Mouse (Mus musculus): ENCODE data around the gene Rbbp6. TPM values are rescaled to one million over a fixed set of nuclear protein-coding genes. Genes with fewer than 3 reads are reported as not detected.

Gene Rbbp6
- 153 TPM for polyA plus RNA-seq (2014; fragmentation: Illumina TruSeq; extraction: RNeasy Lipid Tissue Mini Kit (QIAGEN cat#74804); ENCODE audit: low read depth, low replicate concordance)

GRCm38 (mm10) chr7:122965386-122965785, at the start of gene Rbbp6:
Rbbp6 (plus strand) TSS chr7:122965686.

Other genes with a start within 250 kb of the Rbbp6 start
- 53.2 TPM for gene Tnrc6a, start 158.2 kb downstream of the Rbbp6 start, polyA plus RNA-seq (2014; fragmentation: Illumina TruSeq; extraction: RNeasy Lipid Tissue Mini Kit (QIAGEN cat#74804); ENCODE audit: low read depth, low replicate concordance)
- not detected for gene Slc5a11, start 249.1 kb downstream of the Rbbp6 start, polyA plus RNA-seq (2014; fragmentation: Illumina TruSeq; extraction: RNeasy Lipid Tissue Mini Kit (QIAGEN cat#74804); ENCODE audit: low read depth, low replicate concordance)